Mouse (Mus musculus): ENCODE results near the gene Aadat. TPM values are rescaled to one million over a fixed set of nuclear protein-coding genes. Genes with fewer than 3 reads are reported as not detected.

The Aadat gene
- polyA plus RNA-seq, 1 experiment from 2014 or later: 0.41 TPM

Other genes with a start within 250 kb of the Aadat start
- not detected in 2 replicates for gene Gm10283, start 2.7 kb upstream of the Aadat start, polyA plus RNA-seq (2014; fragmentation: Nextera tagmentation; extraction: Ambion mirVana)
- gene Mfap3l, start 126.9 kb downstream of the Aadat start, polyA plus RNA-seq (2014; fragmentation: Nextera tagmentation; extraction: Ambion mirVana): 0.80 and 1.0 TPM in 2 replicates